Mouse (Mus musculus): ENCODE measurements around the gene Tff3.

DNA sequence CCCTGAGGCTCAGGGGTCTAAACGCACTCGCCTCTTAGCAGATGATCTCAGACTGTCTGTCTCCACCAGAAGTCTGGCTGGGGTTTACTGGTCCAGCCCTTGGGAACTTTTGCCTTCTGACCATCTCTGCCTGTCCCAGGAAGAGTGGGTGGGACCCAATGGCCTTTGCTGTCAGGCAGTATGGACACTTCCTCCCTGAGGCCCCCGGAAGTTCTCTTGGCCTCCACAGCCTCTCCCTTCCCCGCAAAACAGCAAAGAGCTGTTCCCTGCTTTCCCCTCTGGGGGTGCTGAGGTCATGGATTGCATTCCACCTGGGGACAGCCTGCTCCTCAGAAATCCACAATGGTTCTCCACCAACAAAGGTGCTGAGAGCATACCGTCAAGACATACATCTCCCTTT is 40.7 kb downstream of the Tff3 start:
- TF ChIP-seq USF1 (IDR thresholded peaks at IDR 0.05; ENCODE audit: low read depth, low read length) = no peak
- TF ChIP-seq CTCF (conservative IDR thresholded peaks at IDR 0.05 in 1 of 2, IDR thresholded peaks at IDR 0.05 in 1 of 2; ENCODE audit: low read depth in 2 of 2, low read length in 2 of 2) = no peak
- no peak for TF ChIP-seq POLR2A (IDR thresholded peaks at IDR 0.05; ENCODE audit: low read depth, low read length)
- TF ChIP-seq E2F4 (IDR thresholded peaks at IDR 0.05; ENCODE audit: insufficient replicate concordance, low read depth, low read length) = no peak
- TF ChIP-seq SIN3A (IDR thresholded peaks at IDR 0.05; ENCODE audit: low read length) = no peak
- no peak for TF ChIP-seq EP300 (IDR thresholded peaks at IDR 0.05; ENCODE audit: low read length)
- TF ChIP-seq TCF12 (IDR thresholded peaks at IDR 0.05; ENCODE audit: low read depth, low read length) = no peak
- TF ChIP-seq MAFK (IDR thresholded peaks at IDR 0.05; ENCODE audit: insufficient replicate concordance, low read length) = no peak
- no peak for TF ChIP-seq UBTF (IDR thresholded peaks at IDR 0.05; ENCODE audit: low read depth, low read length)
- no peak for TF ChIP-seq ELF1 (IDR thresholded peaks at IDR 0.05; ENCODE audit: low read depth, low read length)

Data from CH12.LX (cell line).